Mouse (Mus musculus): ENCODE measurements around the gene Angptl2. TPM values are rescaled to one million over a fixed set of nuclear protein-coding genes. Genes with fewer than 3 reads are reported as not detected.
A peak's percentile ranks its signal among the peaks of the same experiment; 100 is the strongest.

Angptl2 gene
- 26.5 and 31.5 TPM in 2 replicates for polyA plus RNA-seq (2016; fragmentation: Nextera tagmentation; extraction: Ambion mirVana)

DNA sequence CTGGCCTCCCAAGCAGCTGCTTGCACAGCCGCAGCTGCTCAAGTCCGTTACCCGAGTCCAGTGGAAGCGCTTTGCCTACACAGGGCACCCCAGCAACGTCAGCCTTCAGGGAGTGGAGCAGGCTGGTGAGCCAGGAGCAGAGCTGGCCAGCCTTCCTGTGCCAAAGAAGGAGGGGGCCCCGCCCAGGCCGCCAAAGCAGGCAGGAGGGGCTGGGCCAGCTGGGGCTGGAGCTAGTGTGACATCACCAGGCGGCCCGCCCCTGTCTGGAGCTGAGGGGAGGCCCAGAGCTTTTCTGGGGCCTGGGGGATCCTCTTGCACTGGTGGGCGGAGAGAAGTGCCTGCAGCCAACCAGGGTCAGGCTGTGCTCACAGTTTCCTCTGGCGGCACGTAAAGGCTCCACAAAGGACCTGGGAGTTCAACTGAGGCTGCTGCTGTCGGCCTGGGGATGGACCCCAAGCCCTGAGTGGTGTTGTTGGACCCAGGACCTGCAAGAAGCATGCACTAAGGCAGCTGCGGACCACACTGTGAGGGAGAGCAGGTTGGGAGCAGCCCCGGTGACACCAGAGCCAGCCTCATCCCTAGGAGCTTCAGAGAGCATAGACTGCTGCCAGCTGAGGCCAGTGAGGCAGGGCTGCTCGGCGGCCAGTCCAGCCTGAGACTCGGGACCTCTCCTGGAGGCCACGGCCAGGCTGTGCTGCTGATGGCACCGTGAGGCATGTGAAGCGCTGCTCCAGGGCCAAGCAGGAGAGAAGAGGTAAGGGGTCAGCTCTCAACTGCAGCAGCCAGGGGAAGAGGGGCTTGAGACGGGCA lies at the start of gene Angptl2:
Angptl2 (plus strand) TSS at position 370 of the 810 bp plus-strand sequence.
- Histone ChIP-seq H3K4me2 (replicated peaks) (peak within 1 kb of the TSS; percentile 73), H3K4me3 (peak within 1 kb of the TSS; percentile 46), H3K9ac (replicated peaks) (peak within 1 kb of the TSS; percentile 63), H3K27ac (replicated peaks) (peak within 1 kb of the TSS; percentile 86), H3K27me3 (0 out of 2 replicates have a peak, but pooled peaks cover 6% of the 10 kb centered on the region), H3K9me3 (no peaks in the 10 kb centered on the region), H3K4me1 (peaks cover 49% of the 10 kb centered on the region), H3K36me3 (0 out of 2 replicates have a peak, but pooled peaks cover under 1% of the 10 kb centered on the region)
- peak; percentile 96 for ATAC-seq (ENCODE audit: low FRiP score, low read depth)
- WGBS, result under 1% methylated on average over 22 of the region's 22 CpGs

DNA sequence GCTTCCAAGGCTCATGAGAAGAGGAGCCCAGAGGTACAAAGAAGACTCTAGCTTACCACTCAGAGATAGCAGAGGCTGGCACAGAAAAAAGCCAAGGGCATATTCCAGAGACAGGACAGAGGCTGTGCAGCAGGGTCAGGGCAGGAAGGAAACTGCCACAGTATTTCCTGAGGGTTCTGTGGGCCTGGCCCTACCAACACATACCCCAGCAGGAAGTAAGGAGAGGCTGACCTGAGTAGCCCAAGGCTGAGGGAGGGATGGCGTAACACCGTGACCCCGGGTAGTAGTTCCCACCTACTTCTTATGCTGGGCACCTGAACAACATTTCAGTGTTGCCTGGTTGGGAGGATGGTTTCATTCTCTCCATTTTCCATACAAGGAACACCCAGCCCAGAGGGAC lies 48.8 kb upstream of the Angptl2 start:
- ATAC-seq (ENCODE audit: low FRiP score, low read depth), result no peak
- H3K9me3 ChIP-seq, result no peaks in the 10 kb centered on the region
- no peak overlapping the region for H3K27ac ChIP-seq (replicated peaks)
- no peak overlapping the region for H3K4me2 ChIP-seq (replicated peaks)
- no peaks in the 10 kb centered on the region for H3K27me3 ChIP-seq
- peaks cover 20% of the 10 kb centered on the region for H3K36me3 ChIP-seq
- H3K4me1 ChIP-seq, result peaks cover 11% of the 10 kb centered on the region
- WGBS, result 94% methylated on average over 3 of the region's 3 CpGs
- no peak overlapping the region for H3K4me3 ChIP-seq
- no peak overlapping the region for H3K9ac ChIP-seq (replicated peaks)

DNA sequence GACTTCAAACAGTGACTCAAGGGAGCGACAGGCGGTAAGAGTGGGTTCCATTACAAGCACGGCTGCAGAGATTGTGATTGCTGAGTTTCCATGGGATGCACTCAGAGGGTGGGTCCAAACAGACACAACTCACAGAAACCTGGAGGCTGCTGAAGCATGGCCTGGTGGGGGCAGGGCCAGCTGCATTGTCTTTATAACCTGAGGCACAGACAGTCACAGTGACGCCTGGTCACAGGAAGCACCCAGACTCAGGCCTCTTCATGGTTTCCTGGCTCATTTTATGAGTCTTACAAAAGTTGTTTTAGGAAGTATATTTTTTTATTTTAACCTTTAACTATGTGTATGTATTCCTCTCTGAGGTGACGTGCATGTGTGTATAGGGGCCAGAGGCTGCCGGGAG lies 46.4 kb upstream of the Angptl2 start:
- H3K4me3 ChIP-seq, result no peak overlapping the region
- no peak overlapping the region for H3K4me2 ChIP-seq (replicated peaks)
- H3K4me1 ChIP-seq, result peaks cover 11% of the 10 kb centered on the region
- WGBS, result 78% methylated on average over 6 of the region's 6 CpGs
- H3K9me3 ChIP-seq, result no peaks in the 10 kb centered on the region
- no peak for ATAC-seq (ENCODE audit: low FRiP score, low read depth)
- H3K9ac ChIP-seq (replicated peaks), result no peak overlapping the region
- no peak overlapping the region for H3K27ac ChIP-seq (replicated peaks)
- no peaks in the 10 kb centered on the region for H3K27me3 ChIP-seq
- peaks cover 34% of the 10 kb centered on the region for H3K36me3 ChIP-seq

DNA sequence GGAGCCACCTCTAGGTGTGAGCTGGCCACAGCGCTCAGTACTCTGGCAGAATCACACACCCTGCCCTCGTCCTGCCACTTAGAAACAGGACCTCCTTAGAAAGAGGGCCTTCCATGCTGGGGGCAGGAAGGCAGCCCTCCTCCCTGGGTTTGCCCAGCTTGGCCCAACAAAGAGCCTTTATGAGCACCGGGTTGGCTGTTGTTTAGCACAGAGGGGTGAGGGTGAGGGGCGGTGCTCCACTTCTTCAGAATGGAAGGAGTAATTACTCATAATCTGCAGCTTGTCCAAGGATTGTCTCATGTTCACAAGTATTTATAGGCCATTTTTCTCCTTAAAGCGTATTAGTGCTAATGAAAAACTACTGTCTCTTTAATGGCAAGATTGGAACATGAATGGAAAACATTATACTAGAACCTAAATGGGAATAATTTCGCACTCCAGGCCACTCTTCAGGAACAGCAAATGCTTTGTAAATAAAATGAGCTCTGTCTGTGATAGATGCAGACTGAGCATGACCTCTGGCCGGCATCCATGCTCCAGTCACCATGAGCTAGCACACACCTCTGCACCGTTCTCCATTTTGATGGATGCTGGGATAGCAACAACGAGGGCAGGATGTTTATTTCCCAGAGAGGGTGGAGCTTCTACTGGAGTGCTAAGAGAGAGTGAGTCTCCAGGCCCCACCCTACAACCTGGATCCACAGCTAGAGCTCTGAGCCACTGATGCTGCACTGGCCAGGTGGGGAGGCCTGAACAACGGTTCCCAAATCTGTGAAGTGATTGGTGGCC lies 44.9 kb upstream of the Angptl2 start:
- Histone ChIP-seq H3K36me3 (peaks cover 34% of the 10 kb centered on the region), H3K9ac (replicated peaks) (no peak overlapping the region), H3K27me3 (no peaks in the 10 kb centered on the region), H3K4me2 (replicated peaks) (no peak overlapping the region), H3K9me3 (no peaks in the 10 kb centered on the region), H3K4me1 (peaks cover 11% of the 10 kb centered on the region), H3K27ac (replicated peaks) (0 out of 2 replicates have a peak overlapping the region, but pooled peaks have one; percentile 3), H3K4me3 (no peak overlapping the region)
- 69% methylated on average over 10 of the region's 10 CpGs for WGBS
- no peak for ATAC-seq (ENCODE audit: low FRiP score, low read depth)

DNA sequence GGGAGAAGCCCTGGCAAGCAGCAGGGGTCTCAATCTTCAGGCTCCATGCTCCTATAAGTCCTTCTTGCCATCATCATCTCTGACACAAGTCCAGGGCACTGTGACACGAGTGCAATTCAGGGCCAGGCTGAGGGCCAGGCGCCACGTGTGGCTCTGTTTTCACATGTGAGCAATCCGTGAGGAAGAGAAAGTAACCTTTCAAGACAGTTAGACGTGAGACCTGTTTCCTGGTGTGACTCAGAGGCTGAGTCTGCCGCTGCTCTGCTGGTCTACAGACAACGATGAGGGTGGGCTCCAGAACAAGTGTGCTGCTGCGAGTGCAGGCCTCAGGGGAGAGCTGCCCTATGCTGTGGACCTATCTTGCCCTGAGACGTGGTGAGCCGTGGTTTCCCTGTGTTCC lies 42.7 kb upstream of the Angptl2 start:
- Histone ChIP-seq H3K27me3 (no peaks in the 10 kb centered on the region), H3K27ac (replicated peaks) (no peak overlapping the region), H3K4me1 (peaks cover 20% of the 10 kb centered on the region), H3K4me2 (replicated peaks) (no peak overlapping the region), H3K9me3 (no peaks in the 10 kb centered on the region), H3K9ac (replicated peaks) (no peak overlapping the region), H3K4me3 (no peak overlapping the region), H3K36me3 (peaks cover 26% of the 10 kb centered on the region; the same call in 1 of the 2 replicates)
- ATAC-seq (ENCODE audit: low FRiP score, low read depth), result no peak
- WGBS, result 87% methylated on average over 10 of the region's 10 CpGs

DNA sequence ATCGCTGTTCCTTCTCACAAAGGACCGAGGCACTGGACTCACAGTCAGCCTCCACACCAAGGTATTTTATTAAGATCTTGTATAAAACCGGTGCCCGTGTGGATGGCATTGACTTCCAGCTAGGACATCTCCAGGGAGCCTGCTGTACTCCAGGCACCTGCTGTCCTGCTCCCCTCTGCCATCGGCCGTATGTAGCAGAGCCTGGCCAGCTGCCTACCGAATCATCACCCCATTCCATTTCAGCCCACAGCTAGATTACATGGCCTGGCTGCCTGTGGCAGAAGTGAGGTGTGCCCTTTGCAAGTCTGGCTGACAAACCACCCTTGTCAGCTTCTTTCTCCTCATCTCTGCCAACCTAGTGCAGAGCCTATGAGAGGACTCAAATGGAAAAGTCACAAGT lies 42.2 kb upstream of the Angptl2 start:
- ATAC-seq (ENCODE audit: low FRiP score, low read depth), result no peak

DNA sequence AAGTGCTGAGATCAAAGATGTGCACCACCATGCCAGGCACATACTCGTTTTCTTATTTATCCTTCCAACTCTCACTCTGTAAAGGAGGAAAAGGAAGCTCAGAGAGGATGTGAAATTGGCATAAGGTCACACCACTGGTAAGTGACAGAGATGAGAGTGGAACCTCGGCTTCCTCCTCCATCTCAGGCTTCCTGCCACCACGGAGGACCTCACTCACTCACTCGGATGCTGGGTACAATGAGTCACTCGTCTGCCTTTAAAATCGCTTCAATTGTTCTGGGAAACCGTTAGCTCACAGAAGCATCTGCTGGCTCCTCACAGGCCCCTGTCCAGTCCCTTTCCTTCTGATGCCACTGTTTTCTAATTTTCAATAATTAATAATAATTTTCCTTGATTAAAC lies 39.4 kb upstream of the Angptl2 start:
- 62% methylated on average over 7 of the region's 7 CpGs for WGBS
- no peak overlapping the region for H3K4me2 ChIP-seq (replicated peaks)
- no peak overlapping the region for H3K4me3 ChIP-seq
- H3K27ac ChIP-seq (replicated peaks), result no peak overlapping the region
- peaks cover 22% of the 10 kb centered on the region; the same call in 1 of the 2 replicates for H3K36me3 ChIP-seq
- H3K9ac ChIP-seq (replicated peaks), result no peak overlapping the region
- H3K9me3 ChIP-seq, result no peaks in the 10 kb centered on the region
- peaks cover 34% of the 10 kb centered on the region for H3K4me1 ChIP-seq
- H3K27me3 ChIP-seq, result no peaks in the 10 kb centered on the region
- no peak for ATAC-seq (ENCODE audit: low FRiP score, low read depth)

More for the DNA sequence above, 42.2 kb upstream of the Angptl2 start:
- Histone ChIP-seq H3K9ac (replicated peaks) (no peak overlapping the region), H3K36me3 (peaks cover 26% of the 10 kb centered on the region; the same call in 1 of the 2 replicates), H3K9me3 (no peaks in the 10 kb centered on the region), H3K4me1 (peaks cover 25% of the 10 kb centered on the region), H3K27ac (replicated peaks) (no peak overlapping the region; the same call in 1 of the 2 replicates), H3K27me3 (no peaks in the 10 kb centered on the region), H3K4me2 (replicated peaks) (no peak overlapping the region), H3K4me3 (no peak overlapping the region)
- 90% methylated on average over 7 of the region's 7 CpGs for WGBS

DNA sequence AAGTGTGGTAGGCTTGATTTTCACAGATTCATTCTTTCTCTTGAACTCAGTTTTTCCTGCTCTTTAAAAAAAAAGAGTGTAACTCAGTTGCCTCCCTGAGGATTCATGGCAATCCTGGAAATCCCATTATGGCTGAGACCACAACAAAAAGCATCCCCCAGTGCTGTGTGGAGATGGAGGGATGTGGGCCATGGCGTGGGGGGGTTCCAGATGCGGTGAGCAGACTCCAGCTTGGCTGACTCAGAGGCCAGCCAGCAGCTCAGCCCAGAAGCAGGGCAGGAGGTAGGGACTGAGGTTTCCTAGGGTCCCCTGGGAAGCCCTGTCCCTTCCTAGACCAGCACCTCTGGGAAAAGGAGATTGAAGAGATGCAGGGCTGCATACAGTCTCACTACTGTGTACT lies 38.9 kb upstream of the Angptl2 start:
- H3K4me2 ChIP-seq (replicated peaks), result no peak overlapping the region
- no peak for ATAC-seq (ENCODE audit: low FRiP score, low read depth)
- peaks cover 20% of the 10 kb centered on the region; the same call in 1 of the 2 replicates for H3K36me3 ChIP-seq
- H3K4me3 ChIP-seq, result no peak overlapping the region
- peaks cover 34% of the 10 kb centered on the region for H3K4me1 ChIP-seq
- WGBS, result 49% methylated on average over 2 of the region's 2 CpGs
- H3K9me3 ChIP-seq, result no peaks in the 10 kb centered on the region
- H3K27ac ChIP-seq (replicated peaks), result no peak overlapping the region
- no peak overlapping the region for H3K9ac ChIP-seq (replicated peaks)
- H3K27me3 ChIP-seq, result no peaks in the 10 kb centered on the region

DNA sequence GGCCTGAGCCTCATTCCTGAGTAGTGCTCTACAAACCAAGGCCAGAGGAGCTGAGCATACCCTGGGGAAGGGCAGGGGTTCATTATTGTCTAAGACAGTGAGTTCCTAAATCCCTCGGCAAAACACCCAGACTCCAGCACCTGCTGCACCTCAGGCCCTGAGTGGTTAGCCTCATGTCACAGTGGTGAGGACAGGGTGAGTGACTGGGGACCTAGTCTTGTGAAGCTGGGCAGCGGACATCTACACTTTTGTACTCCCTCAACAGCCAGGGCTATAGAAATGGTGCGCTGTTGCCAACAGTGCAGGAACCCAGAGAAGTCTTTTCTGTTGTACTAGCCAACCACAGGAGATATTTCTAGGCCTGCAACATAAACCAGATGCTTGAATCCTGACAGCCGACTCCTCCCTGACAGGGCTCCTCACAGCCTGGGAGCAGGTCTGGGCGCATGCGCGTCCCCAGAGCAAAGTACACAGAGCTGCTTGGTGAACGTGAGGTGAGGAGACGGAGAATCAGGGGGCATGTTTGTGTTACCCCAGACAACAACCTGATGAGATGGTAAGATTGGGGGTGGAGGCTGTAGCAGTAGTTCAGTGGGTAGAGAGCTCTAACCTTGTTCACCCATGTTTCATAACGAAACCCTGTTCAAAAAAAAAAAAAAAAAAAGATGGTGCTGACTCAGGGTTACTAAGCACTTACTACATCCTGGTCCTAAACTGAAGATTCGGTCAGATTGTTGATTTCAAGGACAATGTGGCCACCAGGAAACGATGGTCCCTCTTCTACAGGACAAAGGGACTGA lies 38.2 kb upstream of the Angptl2 start:
- Histone ChIP-seq H3K27me3 (no peaks in the 10 kb centered on the region), H3K4me1 (peaks cover 34% of the 10 kb centered on the region), H3K9ac (replicated peaks) (no peak overlapping the region), H3K27ac (replicated peaks) (no peak overlapping the region), H3K36me3 (peaks cover 14% of the 10 kb centered on the region; the same call in 1 of the 2 replicates), H3K4me2 (replicated peaks) (no peak overlapping the region), H3K4me3 (no peak overlapping the region), H3K9me3 (no peaks in the 10 kb centered on the region)
- ATAC-seq (ENCODE audit: low FRiP score, low read depth), result no peak
- WGBS, result 86% methylated on average over 12 of the region's 12 CpGs

DNA sequence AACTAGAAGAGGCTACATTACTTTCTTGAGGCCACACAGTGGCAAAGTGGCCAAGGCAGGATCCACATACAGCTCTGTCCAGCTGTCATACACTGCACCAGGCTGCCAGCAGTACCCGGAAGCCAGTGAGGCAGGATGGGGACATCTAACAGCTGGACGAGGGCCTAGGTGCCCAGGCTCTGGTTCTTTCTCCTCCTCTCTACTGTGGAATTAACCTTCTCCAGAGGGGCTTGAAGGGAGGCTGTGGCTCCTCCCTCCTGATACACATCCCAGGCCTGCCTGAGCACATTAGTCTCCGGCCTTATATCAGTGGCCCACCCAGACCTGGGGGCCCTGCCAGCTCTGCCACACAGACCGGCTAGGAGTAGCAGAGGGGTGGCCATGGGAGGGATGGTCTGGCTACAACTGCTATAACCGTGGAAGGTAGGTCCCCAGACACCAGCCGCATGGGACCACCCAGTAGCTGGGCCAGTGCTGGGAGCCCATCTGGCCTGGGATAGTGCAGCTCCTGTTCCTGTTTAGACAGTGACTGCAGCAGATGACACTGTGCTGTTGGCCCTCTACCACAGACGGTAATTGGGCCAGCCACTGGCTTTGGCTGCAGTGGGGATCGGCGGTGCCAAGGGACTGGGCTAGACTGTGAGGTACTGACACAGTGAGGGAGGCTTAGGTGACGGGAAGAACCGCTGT lies 37.5 kb upstream of the Angptl2 start:
- Histone ChIP-seq H3K27me3 (no peaks in the 10 kb centered on the region), H3K4me2 (replicated peaks) (no peak overlapping the region), H3K27ac (replicated peaks) (peak overlapping the region; percentile 10; the same call in 1 of the 2 replicates), H3K36me3 (peaks cover 6% of the 10 kb centered on the region; the same call in 1 of the 2 replicates), H3K9me3 (no peaks in the 10 kb centered on the region), H3K9ac (replicated peaks) (no peak overlapping the region), H3K4me1 (peaks cover 34% of the 10 kb centered on the region), H3K4me3 (no peak overlapping the region)
- peak; percentile 73 for ATAC-seq (ENCODE audit: low FRiP score, low read depth)
- WGBS, result 58% methylated on average over 11 of the region's 11 CpGs
